Mouse (Mus musculus) megakaryocyte, embryonic 14.5 days (primary cell): ENCODE results near the gene Nrl. TPM values are rescaled to one million over a fixed set of nuclear protein-coding genes. Genes with fewer than 3 reads are reported as not detected.

Experiments used
- H3K27me3 ChIP-seq: replicated peaks from 2 replicates; pipeline ENCODE3; 2012; ENCODE audit warnings: inconsistent platforms
- H3K36me3 ChIP-seq: replicated peaks from 2 replicates; pipeline ENCODE3; 2012; ENCODE audit warnings: low read length, inconsistent platforms, mixed read lengths
- H3K4me1 ChIP-seq: 2 replicates; pipeline ENCODE4 v1.6.1; 2012; ENCODE audit warnings: inconsistent platforms
- H3K4me3 ChIP-seq: replicated peaks from 2 replicates; pipeline ENCODE3; 2012; ENCODE audit warnings: moderate library complexity, mild to moderate bottlenecking, inconsistent platforms
- H3K9me3 ChIP-seq: 2 replicates; pipeline ENCODE4 v1.6.1; 2012; ENCODE audit warnings: inconsistent platforms
- FLI1 ChIP-seq: IDR thresholded peaks from 2 replicates; pipeline ENCODE4 v1.6.1; 2012; ENCODE audit warnings: low read length, inconsistent platforms, mixed read lengths
- GATA1 ChIP-seq: IDR thresholded peaks from 3 replicates; pipeline ENCODE4 v1.6.1; 2012; ENCODE audit warnings: mixed read lengths, low read length, inconsistent platforms, borderline replicate concordance
- polyA plus RNA-seq: library from polyadenylated mRNA; stranded (reverse); fragments of >175 nt; gene quantifications from 2 replicates; pipeline ENCODE4 v1.2.3, GENCODE M21; 2012; ENCODE audit warnings: low replicate concordance; ENCODE audit not compliant: insufficient read depth

Gene Nrl
- polyA plus RNA-seq, 1 experiment: not detected

DNA sequence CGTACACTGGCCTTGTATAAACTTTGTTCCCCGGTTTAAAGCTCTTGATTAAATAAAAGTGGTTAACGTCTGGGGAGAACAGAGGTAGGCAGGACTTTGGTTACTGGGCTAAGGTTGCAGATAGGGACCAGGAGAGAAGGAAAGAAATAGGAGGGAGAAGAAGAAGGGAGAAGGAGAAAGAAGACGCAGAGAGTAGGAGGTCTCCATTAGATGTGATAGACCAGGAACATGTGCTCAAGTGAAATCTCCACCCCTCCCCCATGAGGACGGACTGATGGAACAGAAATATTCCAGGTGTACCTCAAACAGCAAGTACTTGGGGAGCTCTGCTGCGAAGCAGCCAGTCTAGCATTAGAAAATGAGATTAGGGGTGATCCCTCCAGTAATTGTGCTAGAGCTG lies 55.0 kb downstream of the Nrl start:
- Histone ChIP-seq H3K4me3 (no peak overlapping the region), H3K9me3 (no peaks in the 10 kb centered on the region), H3K27me3 (peaks cover 53% of the 10 kb centered on the region), H3K36me3 (no peaks in the 10 kb centered on the region), H3K4me1 (peaks cover 8% of the 10 kb centered on the region; the same call in 1 of the 2 replicates)
- TF ChIP-seq FLI1 (no peak), GATA1 (no peak)

DNA sequence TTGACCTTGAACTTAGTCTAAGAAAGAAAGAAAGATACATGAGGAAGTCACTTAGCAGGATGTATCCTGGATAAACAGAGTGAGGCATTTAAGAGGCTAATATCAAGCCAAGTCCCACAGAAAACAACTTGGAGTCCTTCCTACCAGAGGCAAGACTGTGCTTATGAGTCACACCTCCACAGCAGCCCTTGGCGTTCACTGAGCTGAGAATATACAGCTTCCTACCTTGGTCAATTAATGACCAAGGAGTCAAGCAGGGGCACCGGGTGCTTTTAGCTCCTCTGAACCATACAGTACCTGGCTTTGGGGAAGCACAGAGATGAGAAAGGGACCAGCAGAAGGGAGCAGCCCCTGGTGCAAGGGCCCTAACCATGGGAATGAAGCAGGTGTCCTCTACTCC lies 55.7 kb downstream of the Nrl start:
- TF ChIP-seq GATA1 (no peak), FLI1 (no peak)
- Histone ChIP-seq H3K36me3 (no peaks in the 10 kb centered on the region), H3K27me3 (peaks cover 59% of the 10 kb centered on the region), H3K4me1 (peaks cover 8% of the 10 kb centered on the region; the same call in 1 of the 2 replicates), H3K9me3 (no peaks in the 10 kb centered on the region), H3K4me3 (no peak overlapping the region)

Other genes starting within 250 kb of the Nrl start
- 17.5 and 33.7 TPM in 2 replicates for gene Dhrs4, start 46.2 kb downstream of the Nrl start, polyA plus RNA-seq
- 1.9 TPM in 1 of 2 replicates, not detected in the other for gene Carmil3, start 34.3 kb downstream of the Nrl start, polyA plus RNA-seq
- gene Cpne6, start 14.5 kb downstream of the Nrl start, polyA plus RNA-seq: not detected in 2 replicates
- 19.1 and 50.7 TPM in 2 replicates for gene Pck2, start 15.3 kb upstream of the Nrl start, polyA plus RNA-seq
- 11.5 and 17.6 TPM in 2 replicates for gene Dcaf11, start 35.0 kb upstream of the Nrl start, polyA plus RNA-seq
- gene A730061H03Rik, start 35.4 kb upstream of the Nrl start, polyA plus RNA-seq: not detected in 2 replicates
- not detected in 2 replicates for gene Fitm1, start 50.6 kb upstream of the Nrl start, polyA plus RNA-seq
- 66.3 and 162 TPM in 2 replicates for gene Psme1, start 53.1 kb upstream of the Nrl start, polyA plus RNA-seq
- gene Emc9, start 60.3 kb upstream of the Nrl start, polyA plus RNA-seq: 2.0 and 18.9 TPM in 2 replicates
- 23.2 and 78.2 TPM in 2 replicates for gene Psme2, start 66.1 kb upstream of the Nrl start, polyA plus RNA-seq
- 17.1 and 20.4 TPM in 2 replicates for gene Rnf31, start 66.7 kb upstream of the Nrl start, polyA plus RNA-seq
- 40.0 and 114 TPM in 2 replicates for gene Irf9, start 78.6 kb upstream of the Nrl start, polyA plus RNA-seq
- gene Rec8, start 93.1 kb upstream of the Nrl start, polyA plus RNA-seq: 1.4 and 9.7 TPM in 2 replicates
- gene Ipo4, start 111.0 kb upstream of the Nrl start, polyA plus RNA-seq: 12.4 and 38.3 TPM in 2 replicates
- 0.64 and 4.9 TPM in 2 replicates for gene Gm49378, start 112.9 kb upstream of the Nrl start, polyA plus RNA-seq
- 5.8 and 9.0 TPM in 2 replicates for gene Tm9sf1, start 118.8 kb upstream of the Nrl start, polyA plus RNA-seq
- gene Tssk4, start 125.2 kb upstream of the Nrl start, polyA plus RNA-seq: 0.23 TPM in 1 of 2 replicates, not detected in the other
- gene Mdp1, start 135.5 kb upstream of the Nrl start, polyA plus RNA-seq: 3.3 and 20.1 TPM in 2 replicates
- 12.5 and 39.5 TPM in 2 replicates for gene Gmpr2, start 147.0 kb upstream of the Nrl start, polyA plus RNA-seq
- gene Nedd8, start 147.1 kb upstream of the Nrl start, polyA plus RNA-seq: 10.8 and 102 TPM in 2 replicates
- 15.6 and 18.7 TPM in 2 replicates for gene Tinf2, start 156.8 kb upstream of the Nrl start, polyA plus RNA-seq
- gene Tgm1, start 188.9 kb upstream of the Nrl start, polyA plus RNA-seq: 1.1 and 2.7 TPM in 2 replicates
- 9.5 and 9.9 TPM in 2 replicates for gene Rabggta, start 197.3 kb upstream of the Nrl start, polyA plus RNA-seq
- 1.2 and 3.7 TPM in 2 replicates for gene Dhrs1, start 220.7 kb upstream of the Nrl start, polyA plus RNA-seq
- 18.3 and 25.1 TPM in 2 replicates for gene Nop9, start 220.7 kb upstream of the Nrl start, polyA plus RNA-seq
- 1.5 and 3.3 TPM in 2 replicates for gene Cideb, start 233.5 kb upstream of the Nrl start, polyA plus RNA-seq
- gene Ltb4r2, start 236.4 kb upstream of the Nrl start, polyA plus RNA-seq: 3.2 and 5.6 TPM in 2 replicates
- gene Ltb4r1, start 241.0 kb upstream of the Nrl start, polyA plus RNA-seq: 24.2 and 36.1 TPM in 2 replicates